Mouse (Mus musculus): Measurements from ENCODE around the gene Hsdl2. TPM values are rescaled to one million over a fixed set of nuclear protein-coding genes. Genes with fewer than 3 reads are reported as not detected.

Hsdl2 gene
- polyA plus RNA-seq (2012; rRNA removed) = 11.6 and 14.7 TPM in 2 replicates

GRCm38 (mm10) chr4:59581314-59582185, at the start of gene Hsdl2:
Gene Hsdl2 (plus strand): TSS chr4:59581563.

DNA sequence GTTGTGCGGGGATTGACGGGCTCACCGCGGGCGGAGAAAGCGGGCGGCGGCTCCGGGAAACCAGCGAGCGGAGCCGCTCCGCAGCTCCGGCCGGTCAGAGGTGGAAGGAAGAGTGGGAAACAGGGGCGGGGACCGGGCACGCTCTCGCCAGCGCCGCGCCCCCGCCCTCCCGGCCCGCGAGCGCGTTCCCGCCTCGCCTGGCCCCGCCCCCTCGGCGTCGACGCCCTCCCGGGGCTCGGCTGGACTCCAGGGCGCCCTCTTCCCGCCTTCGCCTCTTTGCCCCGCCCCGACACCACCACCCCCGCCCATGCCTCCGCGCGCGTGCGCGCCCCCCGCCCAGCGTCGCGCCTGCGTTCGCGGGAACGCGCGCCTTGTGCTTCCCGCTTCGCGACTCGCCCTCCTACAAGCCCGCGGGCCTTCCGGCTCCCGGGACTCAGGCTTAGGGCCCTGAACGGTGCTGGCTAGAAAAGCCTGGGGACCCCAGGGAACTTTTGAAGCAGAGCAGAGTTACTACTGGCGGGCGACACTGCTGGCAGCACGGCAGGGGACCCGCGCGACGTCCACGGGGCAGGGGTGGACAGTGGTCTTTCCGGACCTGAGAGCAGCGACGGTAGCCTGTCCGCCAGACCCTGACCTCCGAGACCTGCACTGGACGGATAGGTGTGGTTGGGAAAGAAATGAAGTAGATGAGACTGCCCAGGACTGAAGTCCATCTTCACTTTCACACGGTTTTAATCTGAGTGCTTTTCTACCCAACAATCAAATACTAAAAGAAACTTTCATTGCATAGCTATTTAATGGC, 32.0 kb upstream of the Hsdl2 start, which contains the start of gene Ptbp3:
Gene Ptbp3, minus strand, starts transcription at position 190 of the 802 bp plus-strand sequence.

GRCm38 (mm10) chr4:59625998-59626910, 44.9 kb downstream of the Hsdl2 start, which contains the start of gene E130308A19Rik:
Gene E130308A19Rik (plus strand): TSS chr4:59626211.

Other genes with a start within 250 kb of the Hsdl2 start
- 11.9 and 16.0 TPM in 2 replicates for gene Susd1, start 142.9 kb upstream of the Hsdl2 start, polyA plus RNA-seq (2012; rRNA removed)
- 48.0 and 57.1 TPM in 2 replicates for gene Ptbp3, start 32.2 kb upstream of the Hsdl2 start, polyA plus RNA-seq (2012; rRNA removed)
- gene E130308A19Rik, start 44.6 kb downstream of the Hsdl2 start, polyA plus RNA-seq (2012; rRNA removed) = 7.6 and 9.7 TPM in 2 replicates
- 9.4 and 9.8 TPM in 2 replicates for gene Inip, start 220.0 kb downstream of the Hsdl2 start, polyA plus RNA-seq (2012; rRNA removed)
- gene Snx30, start 224.3 kb downstream of the Hsdl2 start, polyA plus RNA-seq (2012; rRNA removed) = 2.8 and 5.4 TPM in 2 replicates

All from ovary, adult 2 months (tissue).